Mouse (Mus musculus): ENCODE data around the gene Zc3hc1.
"Not testable (repeated sequence)": the region's sequence is repeated elsewhere in the genome, so short reads cannot be mapped to it uniquely, and the experiment has no call there.

Gene Zc3hc1

GRCm38 (mm10) chr6:30390714-30391697, at the start of gene Zc3hc1:
Zc3hc1 (minus strand) TSS chr6:30391028.
- DNase-seq (ENCODE audit: low spot score in 2 of 2): peak; percentile 43 to 82

DNA sequence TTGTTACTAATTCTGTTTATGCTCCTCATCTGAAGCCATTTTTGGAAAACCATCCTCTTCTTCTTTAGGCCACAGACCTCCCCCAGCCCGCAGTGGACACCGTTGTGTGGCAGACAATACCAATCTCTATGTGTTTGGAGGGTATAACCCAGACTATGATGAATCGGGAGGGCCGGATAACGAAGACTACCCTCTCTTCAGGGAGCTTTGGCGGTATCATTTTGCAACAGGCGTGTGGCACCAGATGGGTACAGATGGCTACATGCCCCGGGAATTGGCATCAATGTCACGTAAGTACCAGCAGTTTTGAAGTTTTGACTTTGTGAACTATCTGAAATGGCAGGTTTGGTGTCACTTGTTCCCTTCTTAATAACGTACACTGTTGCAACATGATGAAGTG, 48.7 kb upstream of the Zc3hc1 start:
- DNase-seq (ENCODE audit: low spot score in 2 of 2): no peak

- DNase-seq (ENCODE audit: low spot score in 2 of 2): no peak
Observed at GRCm38 (mm10) chr6:30437054-30437453, 46.2 kb upstream of the Zc3hc1 start.

DNA sequence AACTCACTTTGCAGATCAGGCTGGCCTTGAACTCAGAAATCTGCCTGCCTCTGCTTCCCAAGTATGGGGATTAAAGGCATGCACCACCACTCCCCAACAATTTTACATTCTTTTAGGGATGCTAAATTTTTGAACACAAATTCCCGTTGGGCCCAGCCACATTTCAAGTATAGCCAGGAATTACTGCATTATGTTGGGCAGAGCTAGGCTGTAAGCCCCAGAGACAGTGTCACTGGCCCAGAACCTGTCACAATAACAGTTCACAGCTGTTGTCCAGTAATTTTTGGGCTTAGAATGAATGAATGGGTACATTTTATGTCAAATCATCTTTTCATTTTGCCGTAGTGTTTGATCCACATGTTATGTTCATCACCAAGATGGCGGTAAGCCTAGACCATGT, 45.6 kb upstream of the Zc3hc1 start:
- no peak for DNase-seq (ENCODE audit: low spot score in 2 of 2)

GRCm38 (mm10) chr6:30432461-30433192, 41.8 kb upstream of the Zc3hc1 start:
- DNase-seq (ENCODE audit: low spot score in 2 of 2): no peak

DNA sequence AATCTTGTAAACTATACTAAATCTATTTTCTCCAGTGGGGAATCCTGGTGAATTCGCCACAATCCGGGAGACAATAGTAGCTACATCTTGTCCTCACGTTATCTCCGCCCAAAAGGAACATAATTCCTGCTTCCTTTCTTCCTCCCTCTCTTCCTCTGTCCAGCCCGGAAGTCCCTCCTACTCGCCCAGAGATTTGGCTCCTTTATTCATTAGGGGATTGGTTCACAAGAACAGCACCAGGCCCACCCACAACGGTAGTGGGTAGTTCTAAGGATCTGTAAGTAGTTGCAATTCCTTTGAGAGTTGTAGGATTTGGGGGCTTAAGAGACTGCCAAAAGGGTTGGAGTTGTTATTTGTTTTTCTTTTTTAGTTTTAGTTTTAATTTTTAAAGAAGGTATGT, 26.0 kb upstream of the Zc3hc1 start:
- no peak for DNase-seq (ENCODE audit: low spot score in 2 of 2)

DNA sequence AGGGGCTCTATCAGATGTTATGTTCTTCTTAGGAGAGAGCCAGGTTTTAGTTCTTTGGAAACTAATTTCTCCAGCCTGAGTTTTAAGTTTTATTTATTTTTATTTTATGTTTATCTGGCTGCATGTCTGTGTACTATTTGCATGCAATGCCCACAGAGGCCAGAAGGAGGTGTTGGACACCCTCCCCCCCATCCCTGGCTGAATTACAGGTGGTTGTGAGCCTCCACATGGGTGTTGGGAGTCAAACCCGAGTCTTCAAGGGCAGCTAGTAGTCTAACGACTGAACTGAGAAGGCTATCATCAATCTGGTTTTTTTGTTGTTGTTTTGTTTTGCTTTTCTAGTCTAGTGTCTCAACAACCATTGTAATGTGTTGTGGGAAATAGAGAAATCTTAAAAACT, 25.3 kb upstream of the Zc3hc1 start:
- DNase-seq (ENCODE audit: low spot score in 2 of 2): no peak

DNA sequence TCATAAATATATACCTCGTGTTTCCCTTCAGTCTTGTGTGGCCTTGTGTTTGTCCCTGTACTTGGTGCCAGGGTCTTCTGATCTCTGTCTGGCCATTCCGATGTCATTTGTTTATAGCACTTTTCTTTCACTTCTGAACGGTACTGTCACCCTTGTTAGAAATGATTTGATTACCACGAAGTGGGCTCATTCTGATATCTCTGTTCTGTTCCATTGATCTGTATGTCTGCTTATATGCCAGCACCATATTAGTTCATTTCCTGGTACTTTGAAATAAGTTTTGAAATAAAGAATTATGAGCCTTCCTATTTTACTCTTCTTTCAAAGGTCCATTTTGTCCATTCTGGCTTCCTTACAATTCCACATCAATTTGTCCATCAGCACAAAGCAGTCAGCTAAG, 20.5 kb upstream of the Zc3hc1 start:
- DNase-seq (ENCODE audit: low spot score in 2 of 2): no peak

- DNase-seq (ENCODE audit: low spot score in 2 of 2): no peak
Observed at GRCm38 (mm10) chr6:30409399-30410093, 18.7 kb upstream of the Zc3hc1 start.

- no peak for DNase-seq (ENCODE audit: low spot score in 2 of 2)
Observed at GRCm38 (mm10) chr6:30408276-30408675, 17.4 kb upstream of the Zc3hc1 start.

DNA sequence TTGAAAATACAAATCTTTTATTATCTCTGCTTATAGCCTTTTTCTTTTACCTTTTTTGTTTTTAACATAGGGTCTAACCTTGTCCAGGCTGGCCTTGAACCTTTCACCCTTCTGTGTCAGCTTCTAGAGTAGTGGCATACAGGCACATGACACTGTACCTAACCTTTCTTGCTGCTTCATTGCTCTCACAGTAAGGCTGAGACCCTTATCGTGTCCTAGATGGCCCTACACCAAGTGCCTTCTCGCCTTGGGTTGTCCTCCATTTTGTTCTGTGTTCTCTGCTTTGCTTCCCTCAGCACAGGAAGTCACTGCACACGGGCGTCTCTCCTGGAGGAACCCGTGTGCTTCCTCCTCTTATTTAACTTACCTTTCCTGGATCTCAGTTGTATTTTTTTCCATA, 13.8 kb upstream of the Zc3hc1 start:
- DNase-seq (ENCODE audit: low spot score in 2 of 2): no peak

DNA sequence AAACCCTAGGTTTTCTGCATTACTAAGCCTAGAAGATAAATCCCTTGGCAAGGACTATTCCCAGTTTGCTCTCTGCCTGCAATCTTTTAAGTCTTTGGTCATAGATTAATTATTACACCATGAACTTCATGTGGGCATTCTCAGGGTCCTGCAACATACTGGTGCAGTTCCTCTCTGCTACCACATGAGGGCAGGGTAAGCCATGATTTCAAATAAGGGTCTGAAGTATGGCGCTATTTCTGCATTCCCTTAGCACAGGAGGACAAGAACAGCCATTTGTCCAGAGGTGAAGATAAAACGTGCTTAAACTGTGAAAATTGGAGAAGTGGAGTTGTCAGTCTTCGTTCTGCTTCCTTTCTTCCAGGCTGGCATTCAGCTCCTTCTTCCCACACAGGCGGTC, 12.6 kb upstream of the Zc3hc1 start:
- DNase-seq (ENCODE audit: low spot score in 2 of 2): peak; percentile 45 to 79

DNA sequence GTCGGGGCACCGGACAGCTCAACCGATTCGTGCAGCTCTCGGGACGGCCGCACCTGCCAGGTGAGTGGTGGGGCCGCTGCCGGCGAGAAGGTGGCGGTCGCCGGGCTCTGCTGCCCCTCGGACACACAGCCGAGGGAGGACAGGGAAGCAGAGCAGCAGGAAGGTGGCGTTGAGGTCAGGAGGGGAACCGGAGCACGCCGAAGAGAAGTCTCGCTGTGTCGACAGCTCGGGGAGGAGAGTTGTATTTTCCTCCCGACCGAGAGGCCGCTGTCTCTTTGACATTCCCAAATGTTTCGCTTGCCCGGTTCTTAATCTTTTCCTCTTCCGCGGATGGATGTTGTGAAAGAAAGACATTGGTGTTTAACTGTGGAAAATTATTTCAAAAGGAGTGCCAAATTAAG, 11.3 kb upstream of the Zc3hc1 start:
- DNase-seq (ENCODE audit: low spot score in 2 of 2): peak in 1 of 2 experiments; percentile 19

- peak; percentile 98 to 100 for DNase-seq (ENCODE audit: low spot score in 2 of 2)
Observed at GRCm38 (mm10) chr6:30401308-30402015, 10.6 kb upstream of the Zc3hc1 start, which contains the start of gene Klhdc10. Klhdc10 (plus strand) TSS chr6:30401868.

DNA sequence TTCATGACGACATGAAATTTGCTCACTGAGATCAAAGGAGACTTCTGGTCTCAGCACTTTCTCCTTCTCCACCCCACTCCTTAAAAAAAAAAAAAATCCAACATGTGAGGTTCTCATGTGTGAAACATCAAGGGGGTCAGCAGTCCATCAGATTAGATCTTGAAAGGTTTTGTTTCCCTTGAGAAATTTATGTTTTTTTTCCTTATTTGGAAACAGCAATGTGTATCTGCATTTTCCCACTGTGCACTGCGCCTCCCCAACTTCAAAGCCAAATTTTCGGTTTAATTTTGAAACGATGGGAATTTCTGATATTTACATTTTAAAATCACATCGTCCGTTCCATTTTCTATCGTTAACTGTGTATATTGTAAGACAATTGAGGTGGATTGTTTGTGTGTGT, 9.9 kb upstream of the Zc3hc1 start:
- DNase-seq (ENCODE audit: low spot score in 2 of 2): no peak

DNA sequence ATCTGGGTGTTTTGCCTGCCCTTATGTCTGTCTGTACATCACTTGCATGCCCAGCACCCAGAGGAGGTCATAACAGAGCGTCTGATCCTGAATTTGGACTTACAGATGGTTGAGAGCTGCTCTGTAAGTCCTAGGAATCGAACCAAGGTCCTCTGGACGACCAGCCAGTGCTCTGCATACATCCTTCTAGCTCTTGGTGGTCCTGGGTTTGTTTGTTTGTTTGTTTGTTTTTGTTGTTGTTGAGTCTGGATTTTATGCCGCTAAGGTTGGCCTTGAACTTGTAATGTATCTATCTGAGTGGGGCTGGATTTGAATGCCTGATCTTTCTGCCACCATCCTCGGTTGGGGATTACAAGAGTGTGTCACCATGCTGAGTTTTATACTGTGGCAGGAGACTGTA, 9.3 kb upstream of the Zc3hc1 start:
- no peak for DNase-seq (ENCODE audit: low spot score in 2 of 2)

- DNase-seq (ENCODE audit: low spot score in 2 of 2): no peak
Observed at GRCm38 (mm10) chr6:30391996-30392395, 1.2 kb upstream of the Zc3hc1 start.

DNA sequence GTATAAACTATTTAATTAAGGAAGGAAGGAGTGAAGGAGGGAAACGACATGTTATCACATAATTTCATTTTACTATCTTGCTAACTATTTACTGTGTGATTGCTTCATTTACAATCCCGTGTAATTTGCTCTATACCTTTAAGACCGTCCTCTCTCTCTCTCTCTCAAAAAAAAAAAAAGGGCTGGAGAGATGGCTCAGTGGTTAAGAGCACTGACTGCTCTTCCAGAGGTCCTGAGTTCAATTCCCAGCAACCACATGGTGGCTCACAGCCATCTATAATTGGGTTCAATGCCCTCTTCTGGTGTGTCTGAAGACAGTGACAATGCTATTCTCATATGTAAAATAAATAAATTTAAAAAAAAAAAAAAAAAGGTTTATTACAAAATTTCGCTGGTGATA, 557 bp downstream of the Zc3hc1 start:
- not testable (repeated sequence) for DNase-seq (ENCODE audit: low spot score in 2 of 2)

GRCm38 (mm10) chr6:30381116-30381515, 9.7 kb downstream of the Zc3hc1 start:
- DNase-seq (ENCODE audit: low spot score in 2 of 2): no peak

- DNase-seq (ENCODE audit: low spot score in 2 of 2): no peak
Observed at GRCm38 (mm10) chr6:30375791-30376190, 15.0 kb downstream of the Zc3hc1 start.

- no peak for DNase-seq (ENCODE audit: low spot score in 2 of 2)
Observed at GRCm38 (mm10) chr6:30374731-30375510, 15.9 kb downstream of the Zc3hc1 start.

All from left cerebral cortex, adult 9 months (tissue).